Mouse (Mus musculus): ENCODE results near the gene Srgap1.

Srgap1 gene

GRCm38 (mm10) chr10:122017063-122017462 lies 30.1 kb downstream of the Srgap1 start:
- CTCF ChIA-PET = no interaction called here

- CTCF ChIA-PET = no interaction called here
Measured at GRCm38 (mm10) chr10:122016631-122017030, 30.5 kb downstream of the Srgap1 start.

GRCm38 (mm10) chr10:122012321-122012720 lies 34.8 kb downstream of the Srgap1 start:
- CTCF ChIA-PET = no interaction called here

- CTCF ChIA-PET = no interaction called here
Measured at GRCm38 (mm10) chr10:122008731-122009391, 38.3 kb downstream of the Srgap1 start.

GRCm38 (mm10) chr10:122008370-122008730 lies 38.8 kb downstream of the Srgap1 start:
- CTCF ChIA-PET = no interaction called here

GRCm38 (mm10) chr10:122006606-122007005 lies 40.5 kb downstream of the Srgap1 start:
- CTCF ChIA-PET = no interaction called here

- CTCF ChIA-PET = no interaction called here
Measured at GRCm38 (mm10) chr10:122006151-122006550, 41.0 kb downstream of the Srgap1 start.

- CTCF ChIA-PET = no interaction called here
Measured at GRCm38 (mm10) chr10:122005560-122005959, 41.6 kb downstream of the Srgap1 start.

- CTCF ChIA-PET = no interaction called here
Measured at GRCm38 (mm10) chr10:122002930-122003329, 44.2 kb downstream of the Srgap1 start.

GRCm38 (mm10) chr10:121998806-121999205 lies 48.3 kb downstream of the Srgap1 start:
- CTCF ChIA-PET = no interaction called here

- CTCF ChIA-PET = interaction anchor here (0.6 kb wide), 1 partner anchor 1308 kb away, joined by 3 read pairs; no protein-coding TSS in a partner anchor
Measured at GRCm38 (mm10) chr10:121996500-121996899, 50.6 kb downstream of the Srgap1 start.

- CTCF ChIA-PET = no interaction called here
Measured at GRCm38 (mm10) chr10:121995448-121995847, 51.7 kb downstream of the Srgap1 start.

- CTCF ChIA-PET = no interaction called here
Measured at GRCm38 (mm10) chr10:121994660-121995059, 52.5 kb downstream of the Srgap1 start.

GRCm38 (mm10) chr10:121992609-121993008 lies 54.5 kb downstream of the Srgap1 start:
- CTCF ChIA-PET = no interaction called here

- CTCF ChIA-PET = no interaction called here
Measured at GRCm38 (mm10) chr10:121986997-121987396, 60.1 kb downstream of the Srgap1 start.

- CTCF ChIA-PET = interaction anchor here (0.5 kb wide), 1 partner anchor 17 kb away, joined by 6 read pairs; no protein-coding TSS in a partner anchor
Measured at GRCm38 (mm10) chr10:121984887-121985286, 62.2 kb downstream of the Srgap1 start.

- CTCF ChIA-PET = no interaction called here
Measured at GRCm38 (mm10) chr10:121983993-121984610, 63.0 kb downstream of the Srgap1 start.

GRCm38 (mm10) chr10:121975330-121975729 lies 71.8 kb downstream of the Srgap1 start:
- CTCF ChIA-PET = no interaction called here

- CTCF ChIA-PET = no interaction called here
Measured at GRCm38 (mm10) chr10:121974591-121974990, 72.5 kb downstream of the Srgap1 start.

- CTCF ChIA-PET = no interaction called here
Measured at GRCm38 (mm10) chr10:121973281-121973680, 73.8 kb downstream of the Srgap1 start.

GRCm38 (mm10) chr10:121972249-121972892 lies 74.7 kb downstream of the Srgap1 start:
- CTCF ChIA-PET = no interaction called here

- CTCF ChIA-PET = no interaction called here
Measured at GRCm38 (mm10) chr10:121971658-121972057, 75.5 kb downstream of the Srgap1 start.

GRCm38 (mm10) chr10:121970912-121971311 lies 76.2 kb downstream of the Srgap1 start:
- CTCF ChIA-PET = no interaction called here

Measured in spleen, embryonic (tissue).